Mouse (Mus musculus) yolk sac, embryonic 10.5 days (tissue): ENCODE measurements at regions not wholly inside any gene's neighbourhood (a gene's known extent, or its start where the extent isn't known, plus 50 kb on each side); places are given as distances from the start of the nearest gene placed in this dataset.

Experiments
- DNase-seq: peaks from one replicate; pipeline ENCODE4 v3.0.0-alpha.2; 2017; ENCODE audit warnings: low spot score

GRCm38 (mm10) chr8:8274987-8275386 lies 386.1 kb downstream of the Efnb2 start:
- no peak for DNase-seq

DNA sequence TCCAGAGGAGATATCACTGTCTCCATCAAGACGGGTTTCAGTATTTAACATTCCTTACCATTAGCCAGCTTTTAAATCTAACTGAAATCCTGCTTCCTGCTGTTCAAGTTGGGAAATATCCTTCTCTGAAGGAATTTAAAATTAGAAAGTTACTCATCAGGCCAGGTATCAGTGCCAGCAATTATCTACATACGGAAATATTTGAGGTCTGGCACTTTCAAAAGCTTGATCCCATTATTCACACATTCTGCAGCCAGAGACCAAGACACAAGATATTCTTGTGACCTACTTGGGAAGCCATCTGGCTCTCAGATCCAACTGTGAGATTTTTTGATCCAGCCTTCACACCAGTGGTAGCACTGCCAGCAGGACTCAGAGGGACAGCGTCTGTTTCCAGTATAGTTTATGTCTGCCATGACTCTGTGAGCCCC lies 386.8 kb downstream of the Efnb2 start:
- DNase-seq, result no peak

- no peak for DNase-seq
Measured at GRCm38 (mm10) chr8:8258855-8259254, 402.2 kb downstream of the Efnb2 start.

- DNase-seq, result no peak
Measured at GRCm38 (mm10) chr8:8258231-8258638, 402.8 kb downstream of the Efnb2 start.

- DNase-seq, result no peak
Measured at GRCm38 (mm10) chr8:8256327-8256726, 404.7 kb downstream of the Efnb2 start.

- DNase-seq, result no peak
Measured at GRCm38 (mm10) chr8:8254446-8254845, 406.6 kb downstream of the Efnb2 start.

DNA sequence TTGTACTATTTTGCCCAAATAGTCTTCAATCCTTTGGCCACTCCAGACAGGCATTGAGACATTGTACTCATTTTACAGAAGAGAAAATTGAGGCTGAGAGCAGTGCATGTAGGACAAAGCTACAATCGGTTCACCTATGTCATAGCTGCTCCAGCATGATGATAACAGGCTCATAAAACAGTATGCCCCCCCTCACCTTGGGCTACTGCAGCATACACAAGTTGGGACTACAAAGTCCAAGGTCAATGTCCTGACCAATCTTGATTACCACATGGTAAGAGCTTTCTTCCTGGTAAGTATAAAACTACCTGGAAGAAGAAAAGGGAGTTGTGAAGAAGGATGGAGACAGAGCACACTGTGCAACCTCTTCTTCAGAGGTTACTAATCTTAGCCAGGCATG lies 416.4 kb downstream of the Efnb2 start:
- DNase-seq, result no peak

- DNase-seq, result peak; percentile 24
Measured at GRCm38 (mm10) chr8:8241755-8242501, 419.1 kb downstream of the Efnb2 start.

- no peak for DNase-seq
Measured at GRCm38 (mm10) chr8:8241051-8241688, 419.9 kb downstream of the Efnb2 start.

DNA sequence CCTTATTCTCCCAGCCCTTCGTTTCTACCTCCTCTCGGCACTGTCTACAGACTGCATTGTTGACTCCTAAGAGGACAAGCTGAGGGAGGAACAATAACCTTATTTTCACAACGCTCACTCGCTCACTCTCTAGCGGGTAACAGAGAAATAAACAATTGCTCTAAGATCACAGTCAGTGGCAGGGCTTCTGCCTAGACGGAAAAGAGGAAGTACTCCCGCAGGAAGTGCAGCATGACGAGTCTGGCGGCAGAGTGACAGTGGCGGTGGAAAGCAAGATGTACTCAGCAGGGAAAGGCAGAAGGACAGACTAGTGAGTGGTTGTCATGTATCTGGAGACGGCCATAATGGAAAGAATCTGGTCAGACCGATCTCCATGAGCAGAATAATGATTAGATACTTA lies 421.6 kb downstream of the Efnb2 start:
- DNase-seq, result no peak

- no peak for DNase-seq
Measured at GRCm38 (mm10) chr8:8238051-8238450, 423.0 kb downstream of the Efnb2 start.

GRCm38 (mm10) chr8:8233616-8234015 lies 427.4 kb downstream of the Efnb2 start:
- DNase-seq, result no peak

DNA sequence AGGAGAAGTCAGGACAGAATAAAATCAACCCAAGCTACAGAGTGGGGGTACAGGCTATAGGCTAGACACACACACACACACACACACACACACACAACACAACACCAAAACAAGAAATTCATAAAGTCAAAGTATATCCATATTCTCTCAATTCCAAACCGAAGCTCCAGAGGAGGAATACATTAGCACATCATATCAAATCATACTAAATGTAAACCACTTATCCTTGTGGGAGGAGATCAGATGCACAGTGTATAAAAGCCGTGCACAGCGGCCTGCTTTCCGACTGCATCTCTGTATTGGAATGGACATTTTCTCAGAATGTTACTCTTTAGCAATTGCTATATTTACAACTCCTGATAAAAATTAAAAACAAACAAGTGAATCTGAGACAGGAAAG lies 427.9 kb downstream of the Efnb2 start:
- DNase-seq, result no peak

- no peak for DNase-seq
Measured at GRCm38 (mm10) chr8:8231996-8232632, 428.9 kb downstream of the Efnb2 start.

- DNase-seq, result no peak
Measured at GRCm38 (mm10) chr8:8231308-8231985, 429.6 kb downstream of the Efnb2 start.

GRCm38 (mm10) chr8:8225994-8226393 lies 435.0 kb downstream of the Efnb2 start:
- no peak for DNase-seq

DNA sequence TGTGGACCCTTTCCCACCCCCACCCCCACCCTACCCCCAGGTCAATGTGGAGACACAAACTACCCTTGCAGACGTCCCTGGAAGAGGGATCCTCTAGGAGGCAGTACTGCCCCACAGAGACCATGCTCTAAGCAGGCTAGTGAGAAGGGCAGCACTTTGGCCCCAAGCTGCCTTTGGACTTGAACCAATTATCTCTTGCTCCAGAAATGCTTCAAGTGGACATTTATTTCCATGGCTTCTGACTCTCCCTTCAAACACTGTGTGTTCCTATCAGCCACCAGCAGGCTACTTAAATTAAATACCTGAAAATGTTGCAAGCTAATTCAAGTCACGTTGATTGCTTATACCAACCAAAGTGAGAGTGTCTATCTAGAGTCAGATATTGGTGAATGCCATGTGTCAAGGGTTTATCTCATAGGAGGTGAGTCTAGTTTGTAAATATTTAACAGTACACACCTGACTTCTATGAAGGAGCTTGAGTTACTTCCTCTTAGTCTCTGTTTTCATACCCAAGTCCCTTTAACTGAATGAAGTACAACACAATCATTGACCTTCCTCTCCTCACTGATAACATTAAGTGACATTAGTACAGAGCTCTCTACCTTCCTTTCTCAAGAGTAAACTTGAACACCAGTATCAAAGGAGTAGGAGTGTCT lies 435.7 kb downstream of the Efnb2 start:
- DNase-seq, result no peak

- DNase-seq, result no peak
Measured at GRCm38 (mm10) chr8:8220395-8221031, 440.5 kb downstream of the Efnb2 start.

GRCm38 (mm10) chr8:8219701-8220394 lies 441.2 kb downstream of the Efnb2 start:
- no peak for DNase-seq

- no peak for DNase-seq
Measured at GRCm38 (mm10) chr8:8193036-8193435, 468.0 kb downstream of the Efnb2 start.

DNA sequence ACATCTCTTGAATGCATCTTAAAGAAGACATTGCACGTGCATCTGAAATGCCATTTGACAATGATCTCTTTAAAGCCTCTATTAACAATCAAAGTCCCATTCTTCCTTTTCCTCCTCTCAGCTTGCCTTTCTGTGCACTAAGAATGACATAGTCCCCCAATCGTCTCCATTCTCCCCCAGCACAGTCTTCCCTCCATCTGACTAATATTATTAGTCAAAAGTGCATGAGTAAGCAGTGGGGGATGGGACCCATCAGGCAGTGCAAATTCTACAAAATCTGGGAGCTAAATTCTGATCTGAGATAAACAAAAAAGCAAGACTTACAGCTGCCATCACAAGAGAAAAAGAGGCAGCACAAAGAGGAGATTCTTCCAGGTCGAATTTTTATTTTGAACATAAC lies 475.0 kb downstream of the Efnb2 start:
- DNase-seq, result no peak
